Mouse (Mus musculus) liver (tissue): ENCODE measurements around the gene Acot2.
"Not testable (repeated sequence)": the region's sequence is repeated elsewhere in the genome, so short reads cannot be mapped to it uniquely, and the experiment has no call there.

Experiments used
- DNase-seq: peaks from one replicate; pipeline ENCODE4 v3.0.0-alpha.2; 2020; ENCODE audit warnings: mixed read lengths

Acot2 gene

DNA sequence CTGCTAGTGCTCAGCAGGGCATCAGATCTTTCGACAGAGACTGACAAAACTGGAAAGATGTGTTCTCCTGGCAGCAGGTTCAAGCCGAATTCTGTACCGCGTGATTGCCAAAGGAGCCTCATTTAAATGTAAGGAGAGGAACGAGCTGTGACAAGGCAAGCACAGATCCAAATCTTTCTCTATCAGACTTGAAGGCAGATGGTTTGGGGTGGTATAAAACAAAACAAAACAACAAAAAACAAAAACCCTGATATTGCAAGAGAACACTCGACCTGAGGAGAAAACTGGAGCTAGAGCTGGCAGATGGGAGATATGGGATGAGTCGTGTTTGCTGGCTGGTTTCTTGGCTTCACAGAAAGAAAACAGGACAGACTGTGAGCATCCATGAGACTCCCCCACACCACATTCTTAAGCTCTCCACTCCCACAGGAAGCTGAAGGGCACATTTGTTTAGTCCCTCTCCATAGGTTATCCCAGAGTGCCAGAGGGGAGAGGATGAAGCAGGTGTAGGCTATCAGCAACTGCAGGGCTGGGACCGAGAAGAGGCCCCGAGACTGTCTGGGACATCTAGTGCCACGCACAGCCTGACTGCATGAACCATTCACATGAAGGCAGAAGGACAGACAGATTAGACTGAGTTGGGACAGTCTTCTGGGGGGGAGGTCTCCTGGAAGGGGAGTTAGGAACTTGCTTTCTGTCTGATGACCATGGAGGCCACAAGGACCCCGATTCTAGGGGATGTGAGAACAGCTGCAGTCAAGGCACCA is 10.9 kb downstream of the Acot2 start:
- no peak for DNase-seq

DNA sequence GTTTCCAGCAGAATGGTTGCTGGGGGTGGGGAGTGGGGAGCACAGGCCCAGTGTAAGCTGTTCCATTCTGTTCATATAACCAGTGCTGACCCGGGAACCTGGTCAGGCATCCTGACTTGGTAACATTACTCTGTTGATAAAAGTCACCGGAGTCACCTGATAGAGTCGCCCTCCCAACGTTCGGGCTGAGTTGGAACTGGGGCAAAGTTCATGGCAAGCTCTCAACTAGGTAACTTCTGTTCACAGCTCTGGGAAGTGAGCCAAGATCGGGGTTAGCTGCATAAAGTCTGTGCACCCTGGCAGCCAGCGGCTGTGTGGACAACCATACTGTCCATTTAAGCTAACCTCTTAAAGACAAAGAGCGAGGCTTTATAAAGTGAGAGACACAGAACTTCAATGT is 11.6 kb downstream of the Acot2 start:
- DNase-seq, result peak; percentile 56

DNA sequence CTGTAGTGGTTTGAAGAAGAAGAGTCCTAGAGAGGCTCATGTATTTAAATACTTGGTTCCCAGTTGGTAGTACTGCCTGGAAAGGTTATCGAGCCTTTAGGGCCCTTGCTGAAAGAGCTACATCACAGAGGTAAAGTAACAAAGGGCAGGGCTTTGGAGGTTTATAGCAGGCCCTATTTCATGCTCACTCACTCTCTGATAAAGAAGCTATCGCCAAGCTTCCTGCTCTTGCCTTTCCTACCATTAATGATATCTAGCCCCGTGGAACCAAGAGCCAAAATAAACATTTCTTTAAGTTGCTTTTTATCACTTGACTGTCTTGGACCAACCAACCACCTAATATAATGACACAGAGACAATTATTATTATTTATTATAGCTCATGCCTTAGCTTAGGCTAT is 12.8 kb downstream of the Acot2 start:
- DNase-seq, result no peak

DNA sequence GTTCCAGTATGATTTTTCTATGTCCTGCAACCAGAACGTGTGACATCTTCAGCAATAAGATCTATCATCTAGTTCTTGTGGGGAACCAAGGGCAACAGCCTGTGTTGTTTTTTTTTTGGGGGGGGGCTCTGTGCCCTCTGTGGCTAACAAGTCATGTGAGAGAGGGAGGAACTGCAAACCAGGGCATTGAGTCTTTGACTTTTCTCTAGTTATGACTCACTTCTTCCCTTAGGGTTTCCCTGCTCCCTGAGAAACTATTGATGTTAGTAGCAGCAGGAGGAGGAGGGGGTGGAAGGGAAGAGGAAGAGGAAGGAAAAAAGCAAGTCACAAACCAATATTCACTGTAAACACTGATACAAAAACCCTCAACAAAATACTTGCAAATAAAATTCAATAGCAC is 16.2 kb downstream of the Acot2 start:
- no peak for DNase-seq

DNA sequence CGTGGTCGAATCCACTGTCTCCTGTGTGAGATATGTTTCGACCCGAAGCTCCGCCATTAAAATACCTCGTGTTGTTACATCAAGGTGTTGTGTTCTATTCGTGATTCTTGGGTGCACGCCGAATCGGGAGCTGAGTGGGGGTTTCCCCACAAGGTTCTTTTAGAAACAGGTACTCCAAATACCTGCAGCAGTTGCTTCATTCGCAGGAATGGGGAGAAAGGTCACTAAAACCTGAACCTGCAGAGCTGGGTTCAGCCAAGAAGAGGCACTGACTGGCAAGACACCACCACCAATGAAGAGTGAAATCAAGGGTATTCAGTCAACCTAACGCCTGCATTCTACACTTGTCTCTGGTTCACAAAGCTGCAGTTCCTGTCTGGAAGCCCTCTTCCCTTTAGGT is 20.6 kb downstream of the Acot2 start:
- no peak for DNase-seq

DNA sequence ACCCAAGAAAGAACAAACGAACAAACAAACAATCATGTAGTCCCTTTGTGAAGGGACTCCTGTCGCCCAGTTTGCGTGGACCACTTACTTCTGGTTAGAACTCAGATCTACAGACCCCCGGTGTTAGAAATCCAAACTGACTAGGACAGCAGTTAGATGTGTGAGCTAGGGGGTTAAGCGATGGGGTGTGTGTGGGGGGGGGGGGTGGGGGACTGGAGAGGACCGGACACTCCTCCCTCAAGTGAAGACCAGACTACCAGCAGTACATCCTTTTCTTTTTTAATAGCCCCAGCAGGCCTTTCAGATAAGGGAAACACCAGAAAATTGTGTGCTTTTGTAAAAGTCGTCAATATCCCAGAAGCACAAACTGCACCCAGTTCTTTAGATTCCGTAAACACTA is 21.1 kb downstream of the Acot2 start:
- no peak for DNase-seq

DNA sequence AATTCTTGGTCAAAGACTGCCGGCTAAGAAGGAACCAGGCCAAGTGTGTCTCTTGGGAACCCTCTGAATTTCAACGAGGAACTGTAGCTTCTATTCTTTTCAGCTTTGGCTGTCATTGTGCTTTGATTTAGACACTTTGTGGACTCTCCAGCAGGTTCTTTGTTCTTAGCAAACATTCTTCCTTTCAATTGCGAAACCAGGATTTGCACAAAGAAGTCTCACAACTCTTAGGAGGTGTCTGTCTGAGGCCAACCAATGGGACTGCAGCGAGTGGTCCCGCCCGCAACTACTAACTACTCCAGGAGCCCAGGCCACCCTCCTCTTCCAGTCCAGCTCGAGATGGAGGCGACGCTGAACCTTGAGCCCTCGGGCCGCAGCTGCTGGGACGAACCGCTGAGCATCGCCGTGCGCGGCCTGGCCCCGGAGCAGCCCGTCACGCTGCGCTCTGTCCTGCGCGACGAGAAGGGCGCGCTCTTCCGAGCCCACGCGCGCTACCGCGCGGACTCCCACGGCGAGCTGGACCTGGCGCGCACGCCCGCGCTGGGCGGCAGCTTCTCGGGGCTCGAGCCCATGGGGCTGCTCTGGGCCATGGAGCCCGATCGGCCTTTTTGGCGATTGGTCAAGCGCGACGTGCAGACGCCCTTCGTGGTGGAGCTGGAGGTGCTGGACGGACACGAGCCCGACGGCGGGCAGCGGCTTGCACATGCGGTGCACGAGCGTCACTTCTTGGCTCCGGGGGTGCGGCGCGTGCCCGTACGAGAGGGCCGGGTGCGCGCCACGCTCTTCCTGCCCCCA is 21.7 kb downstream of the Acot2 start, which contains the start of gene Acot1:
TSS of gene Acot1 (plus strand) at position 320 of the 795 bp plus-strand sequence.
- peak; percentile 53 for DNase-seq

DNA sequence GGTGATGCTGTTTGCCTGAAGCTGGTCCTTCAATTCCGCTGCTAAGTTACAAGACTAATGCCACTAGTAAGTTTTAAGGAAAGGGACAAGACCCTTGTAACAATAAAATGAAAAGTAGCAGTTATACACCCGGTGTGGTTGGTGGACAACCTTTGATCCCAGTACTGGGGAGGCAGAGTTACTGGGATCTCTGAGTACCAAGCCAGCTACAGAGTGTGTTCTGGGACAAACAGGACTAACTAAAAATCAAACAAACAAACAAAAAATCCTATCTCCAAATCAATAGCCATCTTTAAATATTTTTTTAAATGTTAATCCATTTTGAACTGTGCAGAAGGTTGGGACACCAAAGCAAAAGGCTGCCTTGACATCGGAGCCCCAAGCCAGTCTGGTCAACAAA is 22.5 kb downstream of the Acot2 start:
- DNase-seq, result no peak

DNA sequence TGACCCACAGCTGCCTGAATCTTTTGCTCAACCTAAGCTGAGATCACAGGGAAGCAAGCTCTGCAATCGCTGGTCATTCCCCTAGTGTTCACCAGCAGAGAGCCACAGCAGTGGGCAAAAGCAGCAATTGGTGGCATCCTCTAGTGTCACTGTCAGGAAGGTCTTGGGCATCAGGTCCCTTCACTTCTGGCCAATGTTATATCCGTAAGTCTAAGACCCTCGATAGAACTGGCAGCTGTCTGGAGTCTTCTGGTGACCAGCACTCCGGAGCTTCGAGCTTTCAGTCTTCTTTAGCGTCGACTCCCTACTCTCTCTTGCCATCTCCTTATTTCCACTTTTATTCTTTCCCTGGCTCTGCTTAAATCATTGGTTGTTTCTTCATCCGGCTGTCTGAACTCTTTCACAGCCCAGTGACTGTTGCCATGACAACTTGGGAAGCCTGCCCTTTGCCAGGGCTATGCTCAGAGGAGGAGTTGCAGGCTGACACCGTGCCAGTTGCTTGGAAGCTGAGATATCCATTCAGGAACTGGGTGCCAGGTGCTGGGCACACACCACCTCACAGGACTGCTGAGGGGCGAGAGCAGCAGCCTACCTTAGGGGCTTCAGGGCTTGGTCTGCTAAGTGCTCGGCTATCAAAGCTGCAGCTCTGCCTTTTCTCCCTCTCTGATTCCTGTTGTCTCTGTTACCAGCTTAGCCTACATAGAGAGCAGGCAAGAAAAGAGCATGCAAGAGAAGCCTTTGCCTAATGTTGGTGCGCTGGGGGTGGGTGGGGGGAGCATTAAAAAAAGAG is 23.8 kb downstream of the Acot2 start:
- peak; percentile 16 for DNase-seq

DNA sequence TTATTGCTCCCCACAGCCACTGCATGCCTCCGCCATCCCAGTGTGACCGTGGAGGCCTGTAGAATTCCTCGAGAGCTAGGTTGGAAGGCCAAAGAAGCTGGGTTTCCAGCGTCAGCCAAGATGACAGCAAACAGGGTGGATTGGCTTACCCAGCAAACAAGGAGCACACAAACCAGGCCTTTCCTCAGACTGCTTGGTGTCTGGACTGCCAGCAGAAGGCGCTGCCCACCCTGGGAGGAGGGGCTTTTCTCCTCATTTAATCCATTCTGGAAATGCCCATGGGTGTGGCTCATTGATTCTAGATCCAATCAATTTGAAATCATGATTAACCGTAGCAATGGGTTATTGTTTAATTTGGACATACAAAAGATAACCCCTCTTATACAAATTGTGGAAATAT is 25.5 kb downstream of the Acot2 start:
- no peak for DNase-seq

DNA sequence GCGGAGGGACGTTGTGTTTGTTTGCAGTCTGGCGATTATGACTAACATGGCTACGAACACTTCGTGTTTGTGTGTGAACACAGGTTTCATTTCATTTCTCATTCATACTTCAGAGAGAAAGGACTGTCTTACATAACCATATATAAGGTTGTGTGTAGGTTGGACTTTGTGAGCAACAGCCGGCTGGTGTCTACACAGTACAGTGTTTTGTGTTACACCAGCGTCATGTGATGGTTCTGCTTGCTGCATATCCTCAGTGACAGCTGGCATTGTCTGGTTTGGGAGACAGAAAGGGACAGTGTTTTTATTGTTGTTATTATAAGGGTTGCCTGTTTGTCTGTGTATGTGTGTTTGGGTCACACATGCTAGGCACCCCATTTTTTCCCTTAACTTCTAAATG is 26.0 kb downstream of the Acot2 start:
- DNase-seq, result no peak

DNA sequence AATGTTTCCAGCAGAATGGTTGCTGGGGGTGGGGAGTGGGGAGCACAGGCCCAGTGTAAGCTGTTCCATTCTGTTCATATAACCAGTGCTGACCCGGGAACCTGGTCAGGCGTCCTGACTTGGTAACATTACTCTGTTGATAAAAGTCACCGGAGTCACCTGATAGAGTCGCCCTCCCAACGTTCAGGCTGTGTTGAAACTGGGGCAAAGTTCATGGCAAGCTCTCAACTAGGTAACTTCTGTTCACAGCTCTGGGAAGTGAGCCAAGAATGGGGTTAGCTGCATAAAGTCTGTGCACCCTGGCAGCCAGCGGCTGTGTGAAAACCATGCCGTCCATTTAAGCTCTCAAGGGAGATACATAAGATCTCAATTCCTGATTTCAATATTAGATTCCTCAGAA is 32.9 kb downstream of the Acot2 start:
- peak; percentile 55 for DNase-seq

DNA sequence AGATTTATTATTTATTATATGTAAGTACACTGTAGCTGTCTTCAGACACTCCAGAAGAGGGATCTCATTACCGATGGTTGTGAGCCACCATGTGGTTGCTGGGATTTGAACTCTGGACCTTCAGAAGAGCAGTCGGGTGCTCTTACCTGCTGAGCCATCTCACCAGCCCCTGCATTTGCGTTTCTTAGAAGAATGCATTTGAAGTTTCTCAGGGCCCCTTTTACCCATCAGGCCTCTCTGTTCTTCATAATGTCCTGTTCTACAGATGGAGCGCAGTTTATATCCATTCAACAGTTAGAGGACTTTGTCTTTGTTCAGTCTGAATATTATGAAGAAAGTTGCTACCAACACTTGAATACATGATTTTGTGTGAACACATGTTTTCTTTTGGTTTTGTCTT is 34.6 kb downstream of the Acot2 start:
- DNase-seq, result not testable (repeated sequence)

DNA sequence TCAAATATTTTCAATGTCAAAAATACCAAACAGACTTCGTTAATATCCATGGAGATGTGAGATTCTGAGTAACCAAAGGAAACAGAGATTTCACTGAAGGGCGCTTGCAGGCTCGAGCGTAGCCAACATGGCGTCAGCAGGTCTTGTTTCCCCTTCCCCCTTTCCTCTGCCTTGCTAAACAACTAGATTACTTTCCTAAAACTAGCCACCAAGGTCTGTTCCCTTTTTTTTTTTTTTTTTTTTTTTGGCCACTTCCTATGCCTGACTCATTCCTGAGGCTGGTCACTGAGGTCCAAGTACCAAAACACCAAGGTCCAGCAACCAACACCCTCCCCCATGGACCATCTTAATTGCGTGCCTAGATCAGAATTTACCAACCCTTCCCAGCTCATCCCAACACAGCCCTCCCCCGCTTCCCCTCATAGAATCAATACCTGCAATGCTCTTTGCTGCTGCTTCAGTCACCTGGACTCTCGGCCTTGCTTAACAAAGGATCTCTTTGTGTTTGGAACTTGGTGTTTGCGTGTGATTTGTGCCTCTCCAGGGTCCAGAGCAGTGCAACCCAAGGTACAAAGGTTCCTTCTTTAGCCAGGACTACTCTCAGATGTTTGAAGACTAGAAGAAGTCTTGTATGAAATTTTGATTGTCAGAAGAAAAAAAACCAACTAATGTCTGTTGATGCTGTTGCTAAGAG is 35.5 kb downstream of the Acot2 start:
- peak; percentile 17 for DNase-seq

DNA sequence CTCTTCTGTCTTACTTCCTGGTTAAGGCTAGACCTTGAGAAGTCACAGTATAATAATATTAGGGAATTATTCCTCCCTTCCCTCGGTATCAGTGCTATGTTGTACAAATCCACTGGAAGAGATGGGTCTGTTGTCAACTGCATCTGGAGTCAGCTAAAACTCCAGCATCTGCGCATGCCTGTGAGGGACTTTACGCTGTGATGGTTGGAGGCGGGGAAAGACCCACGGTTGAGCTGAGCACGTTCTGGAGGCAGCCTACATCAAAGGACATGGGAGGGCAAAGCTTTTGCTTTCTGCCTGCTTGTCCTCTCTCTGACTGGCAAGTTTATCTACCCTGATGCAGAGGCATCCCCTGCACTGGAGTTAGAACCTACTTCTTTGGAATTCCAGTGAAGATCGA is 38.2 kb downstream of the Acot2 start:
- DNase-seq, result no peak

DNA sequence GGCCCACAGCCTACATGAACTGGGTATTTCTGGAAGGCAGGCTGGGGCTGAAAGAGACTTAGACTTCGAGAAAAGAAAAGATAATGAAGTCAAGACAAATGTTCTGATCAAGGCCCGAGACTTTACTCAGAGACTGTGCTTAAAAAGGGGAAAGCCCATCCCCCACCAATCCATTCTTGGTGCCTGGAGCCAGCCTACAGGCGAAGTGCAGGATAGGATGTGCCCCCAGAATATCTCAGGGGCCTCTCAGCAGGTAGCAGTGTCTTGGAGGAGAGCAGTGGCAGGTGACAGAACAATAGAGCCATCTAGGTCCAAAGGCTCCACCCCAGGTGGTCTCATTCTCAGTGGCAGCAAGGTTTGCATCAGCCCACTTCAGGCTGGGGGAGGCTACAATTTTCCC is 40.7 kb downstream of the Acot2 start:
- not testable (repeated sequence) for DNase-seq

DNA sequence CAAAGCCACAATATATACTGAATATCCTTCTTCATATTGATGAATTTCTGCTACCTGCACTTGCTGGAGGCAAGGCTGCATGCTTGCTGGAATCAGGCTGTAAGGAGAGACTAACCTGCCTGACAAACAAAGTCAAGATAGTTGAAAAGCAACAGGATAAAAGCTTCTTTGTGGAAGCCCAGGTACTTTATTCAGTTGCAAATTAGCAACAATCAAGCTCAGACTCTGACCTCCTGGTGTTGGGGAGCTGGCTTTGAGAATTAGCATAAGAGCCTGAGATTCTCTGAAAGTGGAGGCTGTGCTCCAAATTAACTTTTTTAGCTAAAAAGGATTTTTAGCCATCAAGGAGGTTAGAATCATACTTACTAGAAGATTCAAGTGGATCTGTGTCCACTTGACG is 41.4 kb downstream of the Acot2 start:
- not testable (repeated sequence) for DNase-seq

DNA sequence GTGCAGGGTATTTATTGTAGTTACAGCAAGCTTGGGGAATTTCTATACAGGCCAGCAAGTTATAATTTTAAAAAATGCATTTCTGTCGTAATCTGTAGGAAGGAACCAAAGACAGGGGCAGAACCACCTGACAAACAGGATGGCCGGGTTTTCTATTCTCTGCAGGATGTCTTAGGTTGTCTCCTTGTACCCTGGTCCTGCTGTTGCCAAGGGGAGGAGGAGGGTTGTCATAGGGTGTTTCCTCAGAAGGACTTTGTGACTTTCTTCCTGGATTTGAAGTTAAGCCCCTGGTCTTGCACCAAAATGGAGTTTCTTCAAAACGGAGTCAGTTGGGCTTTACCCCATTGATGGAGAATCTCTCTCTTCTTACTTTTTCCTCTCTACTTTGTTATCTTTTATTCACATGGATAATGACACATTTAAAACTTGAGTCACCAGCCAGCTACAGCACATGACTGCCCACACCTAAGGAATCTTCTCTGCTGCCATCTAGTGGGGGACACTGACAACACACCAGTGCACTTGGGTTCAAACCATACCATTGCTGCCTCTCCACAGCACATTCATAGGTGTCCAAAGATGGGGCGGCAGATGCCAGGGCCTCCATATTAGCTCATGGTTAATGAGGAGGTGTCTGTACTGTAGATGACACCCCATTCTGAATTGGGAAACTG is 43.1 kb downstream of the Acot2 start:
- peak; percentile 69 for DNase-seq

DNA sequence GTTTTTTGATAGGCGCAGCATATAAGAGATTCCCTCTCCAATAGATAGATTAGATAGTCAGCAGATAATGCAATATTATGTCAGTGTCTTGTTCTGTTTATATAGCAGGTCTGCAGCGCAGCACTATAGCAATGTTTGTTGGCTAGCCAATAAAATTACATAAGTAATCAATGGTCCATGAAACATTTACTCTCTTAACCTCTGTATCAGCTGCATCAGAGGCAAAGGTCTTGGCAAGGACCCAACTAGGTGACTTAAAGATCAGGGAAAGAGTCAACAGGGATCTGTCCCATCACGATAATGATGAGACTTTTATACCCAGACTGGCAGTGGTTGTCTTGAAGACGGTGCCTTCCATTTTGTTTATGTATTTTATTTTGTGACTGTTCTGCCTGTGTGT is 45.2 kb downstream of the Acot2 start:
- no peak for DNase-seq

DNA sequence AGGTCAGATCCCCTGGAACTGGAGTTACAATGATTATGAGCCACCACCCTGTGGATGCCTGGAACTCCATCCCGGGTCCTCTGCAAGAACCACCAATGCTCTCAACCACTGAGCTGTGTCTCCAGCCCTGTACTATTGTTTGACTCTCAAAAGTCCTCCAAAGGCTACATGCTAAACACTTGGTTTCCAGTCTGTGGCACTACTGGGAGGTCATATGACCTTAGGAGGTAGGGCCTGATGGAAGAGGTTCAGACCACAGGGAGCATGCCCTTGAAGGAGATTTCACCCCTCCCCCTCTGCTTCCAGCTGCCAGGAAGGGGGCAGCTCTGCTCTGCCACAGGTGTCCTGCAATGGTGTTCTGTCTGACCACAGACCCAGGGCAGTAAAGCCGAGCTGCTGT is 45.6 kb downstream of the Acot2 start:
- DNase-seq, result not testable (repeated sequence)

DNA sequence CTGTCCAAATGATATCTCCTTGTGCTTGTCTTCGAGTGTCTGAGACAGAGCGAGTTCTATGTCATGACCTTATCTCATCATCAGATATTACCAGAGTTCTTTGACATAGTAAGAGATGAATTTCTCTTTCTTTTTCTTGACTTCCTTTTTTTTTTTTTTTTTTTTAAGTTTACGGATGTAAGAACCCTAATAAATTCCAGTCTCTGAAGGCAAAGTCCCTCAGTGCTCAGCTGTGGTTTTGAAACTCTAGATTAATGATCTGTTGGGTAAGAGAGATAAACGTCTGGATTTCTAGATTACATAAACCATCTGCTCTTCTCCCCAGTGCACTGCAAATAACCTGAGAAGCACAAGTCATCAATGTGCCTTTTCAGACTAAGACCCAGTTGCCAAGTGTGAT is 46.4 kb downstream of the Acot2 start:
- no peak for DNase-seq

DNA sequence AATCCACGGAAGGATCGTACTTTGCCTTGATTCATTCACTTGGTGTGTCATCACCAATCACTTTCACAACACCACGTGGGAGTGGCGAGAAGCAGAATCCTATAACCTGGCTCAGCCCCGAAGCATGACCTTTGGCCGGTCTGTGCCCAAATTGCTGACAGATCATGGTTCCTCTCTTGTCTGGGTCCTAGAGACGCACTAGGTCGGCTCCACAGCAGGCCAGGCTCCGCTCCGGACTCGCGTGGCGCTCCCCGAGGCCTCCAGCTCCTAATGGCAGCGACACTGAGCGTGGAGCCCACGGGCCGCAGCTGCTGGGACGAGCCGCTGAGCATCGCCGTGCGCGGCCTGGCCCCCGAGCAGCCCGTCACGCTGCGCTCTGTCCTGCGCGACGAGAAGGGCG is 50.6 kb downstream of the Acot2 start, which contains the start of gene Acot4:
TSS of gene Acot4 (plus strand) at position 139 of the 400 bp plus-strand sequence.
- DNase-seq, result peak; percentile 40
